8 mouse cellular contexts compared by ENCODE assay signal in genomic region chr8:9309456-9309855, GRCm38 (mm10).
A peak's percentile ranks its signal among the peaks of the same experiment; 100 is the strongest.
DNase-seq lines count a peak whose midpoint lies in the region; ATAC-seq and TF ChIP-seq lines count a peak whose summit lies in the region.
"Had no signal": no experiment of that assay in that cellular context is flagged by ENCODE, and none has a peak within 500 bp of the region (broad histone marks: within the 10 kb centered on the region; RNA-seq: fewer than 3 reads in every experiment).

No protein-coding gene starts in this region.

- H3K27me3 ChIP-seq in kidney, postnatal 0 days (ENCODE audit: insufficient read depth, low read length), result no peaks in the 10 kb centered on the region
- H3K27me3 ChIP-seq in kidney, embryonic 14.5 days (ENCODE audit: control insufficient read depth, insufficient read depth, low read length), result no peaks in the 10 kb centered on the region

- no peak overlapping the region for H3K27ac ChIP-seq in kidney, postnatal 0 days
- H3K27ac ChIP-seq in kidney, embryonic 14.5 days (ENCODE audit: low read depth, low read length), result no peak overlapping the region
- H3K27ac ChIP-seq: macrophage had no signal

- ATAC-seq in kidney, postnatal 0 days (replicated peaks; ENCODE audit: low FRiP score, low read depth), result no peak
- ATAC-seq in kidney, embryonic 14.5 days (ENCODE audit: low FRiP score, low TSS enrichment), result no peak
- no peak for ATAC-seq in megakaryocyte-erythroid progenitor cell, adult 5-6 weeks (replicated peaks; ENCODE audit: low FRiP score, low TSS enrichment, poor library complexity, severe bottlenecking)

- TF ChIP-seq CTCF in kidney, postnatal 0 days (IDR thresholded peaks at IDR 0.05; ENCODE audit: low read depth), result no peak
- no peak for TF ChIP-seq CTCF in brain, embryonic 14.5 days (IDR thresholded peaks at IDR 0.05; ENCODE audit: borderline replicate concordance, extremely low read depth, insufficient read depth, insufficient read length)

- no peaks in the 10 kb centered on the region for H3K36me3 ChIP-seq in kidney, postnatal 0 days (ENCODE audit: insufficient read depth, low read length)
- H3K36me3 ChIP-seq in kidney, embryonic 14.5 days (ENCODE audit: control insufficient read depth, insufficient read depth, low read length), result no peaks in the 10 kb centered on the region

- no peak overlapping the region for H3K4me3 ChIP-seq in kidney, postnatal 0 days (replicated peaks; ENCODE audit: low read depth, low read length)
- no peak overlapping the region for H3K4me3 ChIP-seq in kidney, embryonic 14.5 days (ENCODE audit: low read length)

- WGBS in kidney, postnatal 0 days, result 22% methylated on average over 8 of the region's 8 CpGs
- WGBS in kidney, embryonic 14.5 days, result 25% methylated on average over 8 of the region's 8 CpGs

- TF ChIP-seq POLR2A in brain, embryonic 14.5 days (IDR thresholded peaks at IDR 0.05; ENCODE audit: borderline replicate concordance, extremely low read depth, insufficient read depth, insufficient read length, poor library complexity, severe bottlenecking), result no peak

- H3K4me2 ChIP-seq in kidney, postnatal 0 days (ENCODE audit: low read length), result no peak overlapping the region
- H3K4me2 ChIP-seq in kidney, embryonic 14.5 days (replicated peaks; ENCODE audit: low read depth, low read length), result no peak overlapping the region

- no peak overlapping the region for H3K9ac ChIP-seq in kidney, postnatal 0 days (ENCODE audit: low read depth, low read length)
- no peak overlapping the region for H3K9ac ChIP-seq in kidney, embryonic 14.5 days (ENCODE audit: low read depth, low read length)

- no peaks in the 10 kb centered on the region for H3K9me3 ChIP-seq in kidney, postnatal 0 days (replicated peaks; ENCODE audit: low read length)
- no peaks in the 10 kb centered on the region for H3K9me3 ChIP-seq in kidney, embryonic 14.5 days (ENCODE audit: control insufficient read depth, low read length)

- DNase-seq in kidney, postnatal 0 days (ENCODE audit: low spot score), result peak; percentile 76
- peak; percentile 36 for DNase-seq in Muller cell, postnatal 12 days (ENCODE audit: inconsistent ontology term)
- DNase-seq in brain, embryonic 14.5 days (ENCODE audit: low read depth), result peak; percentile 48
- peak; percentile 41 for DNase-seq in lung, postnatal 14 days
- DNase-seq in natural killer cell, adult 2 months (ENCODE audit: low spot score in 2 of 2), result no peak

- H3K4me1 ChIP-seq in kidney, postnatal 0 days (replicated peaks; ENCODE audit: insufficient read depth, low read length), result no peaks in the 10 kb centered on the region
- H3K4me1 ChIP-seq in kidney, embryonic 14.5 days (ENCODE audit: control insufficient read depth, insufficient read depth, low read length), result no peaks in the 10 kb centered on the region

Comparison
In these comparisons a context has a peak if more than half of its experiments do, and no peak if none do; other contexts are left out.
1. DNase-seq: peak in kidney, postnatal 0 days (single experiment), Muller cell, postnatal 12 days (single experiment), brain, embryonic 14.5 days (single experiment) and lung, postnatal 14 days (single experiment); none in natural killer cell, adult 2 months (0 of 2).